In the genomic region with DNA sequence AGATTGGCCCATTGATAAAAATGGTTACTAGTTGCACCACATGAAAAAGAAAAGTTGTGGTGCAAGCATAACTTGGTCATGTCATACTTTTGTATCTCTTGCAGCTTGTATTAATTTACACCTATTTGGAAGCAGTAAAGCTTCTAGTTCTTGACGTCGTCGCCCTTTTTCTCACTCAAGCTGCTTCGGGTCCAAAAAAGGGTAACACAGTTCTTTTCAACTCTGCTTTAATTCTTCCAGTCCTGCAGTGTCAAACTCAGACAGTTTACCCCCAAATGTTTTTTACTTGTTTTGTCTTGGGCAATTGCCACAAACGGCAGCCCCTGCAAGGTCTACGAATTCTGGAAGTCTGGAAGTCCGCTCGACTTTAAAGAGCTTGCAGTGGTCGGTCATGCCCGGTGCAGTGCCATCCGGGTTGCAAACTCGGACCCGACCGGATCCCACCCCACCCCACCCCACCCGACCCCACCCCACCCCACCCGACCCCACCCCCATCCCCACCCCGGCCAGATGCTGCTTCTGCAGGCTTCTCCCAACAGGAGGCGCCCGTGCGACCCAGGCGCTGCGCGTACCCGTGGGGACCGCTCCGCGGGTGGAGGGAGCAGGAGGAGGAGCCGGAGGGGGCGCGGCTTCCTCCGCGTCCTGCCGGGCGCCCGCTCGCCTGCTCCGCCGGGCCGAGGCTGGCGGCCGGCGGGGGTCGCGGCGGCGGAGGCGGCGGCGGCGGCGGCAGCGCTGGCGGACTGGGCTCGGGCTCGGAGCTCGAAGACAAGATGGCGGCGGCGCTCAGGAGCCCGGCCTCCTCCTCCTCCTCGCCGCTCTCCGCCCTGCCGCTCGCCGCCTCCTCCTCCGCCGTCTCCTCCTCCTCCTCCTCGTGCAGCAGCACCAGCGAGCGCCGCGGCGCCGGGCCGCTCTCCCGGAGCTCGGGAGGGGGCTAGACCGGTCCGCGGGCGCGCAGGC, we compare ENCODE assay signal across 8 mouse cellular contexts. TPM values are rescaled to one million over a fixed set of nuclear protein-coding genes. Genes with fewer than 3 reads are reported as not detected.
DNase-seq lines count a peak whose midpoint lies in the region; ATAC-seq and TF ChIP-seq lines count a peak whose summit lies in the region.

A gene (plus strand): TSS at position 673 of the 957 bp plus-strand sequence.

- H3K9ac ChIP-seq in hindbrain, embryonic 16.5 days (ENCODE audit: low read depth, low read length): peak within 1 kb of the TSS; percentile 97

- DNase-seq in R1 (ENCODE audit: low read depth, low spot score): peak; percentile 79
- DNase-seq in cerebellum, postnatal 14 days: peak; percentile 93
- peak; percentile 95 for DNase-seq in gastrocnemius, adult 2 months
- peak; percentile 60 to 68 for DNase-seq in left cerebral cortex, adult 8-10 months (ENCODE audit: low spot score in 2 of 2)
- DNase-seq in right cerebral cortex, postnatal 25 days: peak; percentile 87
- DNase-seq in urinary bladder, postnatal 36 days (ENCODE audit: low spot score in 2 of 2): peak; percentile 73 to 85

- H3K4me1 ChIP-seq in hindbrain, embryonic 16.5 days (ENCODE audit: control insufficient read depth, insufficient read depth, low read depth, low read length): peaks cover 22% of the 10 kb centered on the region
- H3K4me1 ChIP-seq in megakaryocyte, embryonic 14.5 days: peaks cover 38% of the 10 kb centered on the region

- peak within 1 kb of the TSS; percentile 75 for H3K4me2 ChIP-seq in hindbrain, embryonic 16.5 days (ENCODE audit: low read length)

- peak within 1 kb of the TSS; percentile 97 for H3K27ac ChIP-seq in gastrocnemius, adult 2 months
- peak within 1 kb of the TSS; percentile 96 for H3K27ac ChIP-seq in hindbrain, embryonic 16.5 days (ENCODE audit: low read depth, low read length)

- TF ChIP-seq CTCF in gastrocnemius, adult 2 months (IDR thresholded peaks at IDR 0.05): peak; percentile 66

- peak within 1 kb of the TSS; percentile 96 for H3K4me3 ChIP-seq in gastrocnemius, adult 2 months
- peak within 1 kb of the TSS; percentile 94 for H3K4me3 ChIP-seq in hindbrain, embryonic 16.5 days (ENCODE audit: low read length)
- H3K4me3 ChIP-seq in megakaryocyte, embryonic 14.5 days (replicated peaks): peak within 1 kb of the TSS; percentile 99

- WGBS in hindbrain, embryonic 16.5 days: 2% methylated on average over 28 of the region's 83 CpGs

- intact Hi-C loops in gastrocnemius, adult 2 months (cut with DNase I): loop anchor here (2.0 to 5.0 kb wide), 2 partner anchors 55 to 62 kb away; no protein-coding TSS in a partner anchor

- no peaks in the 10 kb centered on the region for H3K9me3 ChIP-seq in hindbrain, embryonic 16.5 days (ENCODE audit: control insufficient read depth, low read length)
- no peaks in the 10 kb centered on the region for H3K9me3 ChIP-seq in megakaryocyte, embryonic 14.5 days

- H3K36me3 ChIP-seq in hindbrain, embryonic 16.5 days (ENCODE audit: control insufficient read depth, insufficient read depth, low read length): no peaks in the 10 kb centered on the region
- H3K36me3 ChIP-seq in megakaryocyte, embryonic 14.5 days (replicated peaks; ENCODE audit: low read length): no peaks in the 10 kb centered on the region

- ATAC-seq in hindbrain, embryonic 16.5 days: peak; percentile 88

- H3K27me3 ChIP-seq in hindbrain, embryonic 16.5 days (replicated peaks; ENCODE audit: control insufficient read depth, insufficient read depth, low read length): no peaks in the 10 kb centered on the region
- peaks cover 36% of the 10 kb centered on the region for H3K27me3 ChIP-seq in megakaryocyte, embryonic 14.5 days (replicated peaks)

RNA-seq across cellular contexts. Expression of the gene that starts here (rescaled TPM):
- 10 to 100 TPM; 50.3 to 51.3 TPM for total RNA-seq in gastrocnemius, adult 2 months (2021)
- 8.6 and 9.2 TPM in 2 replicates for polyA plus RNA-seq in hindbrain, embryonic 16.5 days (2015; fragmentation: Nextera tagmentation; extraction: Ambion mirVana)
- total RNA-seq in left cerebral cortex, adult 8-10 months (2022): 10 to 100 TPM; 79.6 to 96.8 (median 90.7) TPM
- polyA plus RNA-seq in megakaryocyte, embryonic 14.5 days (2012; ENCODE audit: insufficient read depth, low replicate concordance): 8.0 and 11.5 TPM in 2 replicates

Comparison
In these comparisons a context has a peak if more than half of its experiments do, and no peak if none do; other contexts are left out.
1. Peak in every context shown above with its lines: DNase-seq, ATAC-seq, H3K4me3 ChIP-seq and H3K27ac ChIP-seq.